8 mouse cellular contexts compared by ENCODE assay signal in the genomic region with DNA sequence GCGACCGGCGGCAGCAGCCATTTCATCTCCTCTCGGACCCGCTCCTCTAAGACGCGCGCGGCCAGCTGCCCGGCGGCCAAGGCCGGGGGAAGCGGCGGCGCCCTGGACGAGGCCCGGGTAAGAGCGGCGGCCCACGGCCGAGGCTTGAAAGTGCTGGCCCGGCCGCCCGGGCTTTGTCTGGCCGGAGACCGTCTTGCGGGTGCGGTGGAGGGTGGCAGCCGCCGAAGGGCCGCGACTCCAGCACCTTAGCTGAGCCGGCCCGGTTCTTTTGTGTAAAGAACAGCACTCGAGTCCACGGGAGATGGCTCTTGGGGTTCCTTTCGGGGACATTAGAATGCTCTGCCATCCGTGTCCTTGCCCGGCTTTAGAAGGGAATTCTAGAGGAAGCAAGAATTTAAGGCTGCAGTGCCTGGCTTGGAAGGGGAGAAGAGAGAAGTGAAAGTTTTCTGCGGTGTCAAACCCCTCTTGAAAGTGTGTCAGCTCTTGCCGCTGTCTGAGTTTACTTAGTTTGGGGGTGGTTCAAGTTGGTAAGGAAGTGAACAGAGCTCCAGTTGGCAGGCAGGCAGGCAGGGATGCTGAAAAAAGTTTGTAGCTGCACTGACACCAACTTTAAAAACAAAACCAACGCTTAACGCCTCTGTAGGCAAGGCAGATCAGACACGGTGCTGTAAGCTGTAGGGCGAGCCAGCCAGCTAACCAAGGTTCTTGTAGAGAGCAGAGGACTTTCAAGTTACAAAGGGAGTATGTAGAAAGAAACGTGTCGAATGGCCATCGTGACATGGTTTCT. TPM values are rescaled to one million over a fixed set of nuclear protein-coding genes. Genes with fewer than 3 reads are reported as not detected.
DNase-seq lines count a peak whose midpoint lies in the region; ATAC-seq and TF ChIP-seq lines count a peak whose summit lies in the region.

No protein-coding gene starts in this region.

- dilution Hi-C loops in CH12.LX (cut with MboI; ENCODE audit: extremely low pct_ligation_motif_present, extremely low pct_unique_long_range_greater_than_20kb, low sequenced_read_pairs), result no loop called here

- peak overlapping the region; percentile 79 for H3K9ac ChIP-seq in CH12.LX (ENCODE audit: insufficient read depth, low read depth)
- peak overlapping the region; percentile 98 for H3K9ac ChIP-seq in forebrain, embryonic 14.5 days (ENCODE audit: low read length)
- peak overlapping the region; percentile 96 for H3K9ac ChIP-seq in neural tube, embryonic 15.5 days (replicated peaks)

- no peaks in the 10 kb centered on the region for H3K36me3 ChIP-seq in CH12.LX (replicated peaks in 1 of 2; ENCODE audit: control insufficient read depth in 1 of 2, insufficient read depth in 1 of 2, low read length in 1 of 2)
- no peaks in the 10 kb centered on the region for H3K36me3 ChIP-seq in forebrain, embryonic 14.5 days (ENCODE audit: control insufficient read depth, insufficient read depth, low read length)
- H3K36me3 ChIP-seq in neural tube, embryonic 15.5 days, result no peaks in the 10 kb centered on the region

- H3K9me3 ChIP-seq in CH12.LX (replicated peaks; ENCODE audit: low read length), result no peaks in the 10 kb centered on the region
- H3K9me3 ChIP-seq in forebrain, embryonic 14.5 days (replicated peaks; ENCODE audit: control insufficient read depth, low read length), result no peaks in the 10 kb centered on the region
- H3K9me3 ChIP-seq in neural tube, embryonic 15.5 days (replicated peaks), result no peaks in the 10 kb centered on the region

- no peak for TF ChIP-seq RAD21 in CH12.LX (IDR thresholded peaks at IDR 0.05; ENCODE audit: low read depth, low read length)

- no peak for TF ChIP-seq CTCF in CH12.LX (conservative IDR thresholded peaks at IDR 0.05 in 1 of 2, IDR thresholded peaks at IDR 0.05 in 1 of 2; ENCODE audit: low read depth in 2 of 2, low read length in 2 of 2)
- TF ChIP-seq CTCF in lung, adult 2 months (IDR thresholded peaks at IDR 0.05; ENCODE audit: insufficient read depth, low read length), result no peak

- in situ Hi-C loops in CH12.LX (cut with MboI; ENCODE audit: low pct_ligation_motif_present, low pct_unique_long_range_greater_than_20kb, low sequenced_read_pairs), result loop anchor here (25.0 kb wide), 1 partner anchor 1356 kb away; a partner anchor contains a TSS

- H3K4me3 ChIP-seq in CH12.LX (replicated peaks in 1 of 3; ENCODE audit: low read depth in 2 of 3, low read length in 2 of 3, poor library complexity in 1 of 3), result peak overlapping the region; percentile 67 to 83 (median 71)
- peak overlapping the region; percentile 96 for H3K4me3 ChIP-seq in forebrain, embryonic 14.5 days (ENCODE audit: low read depth, low read length)
- H3K4me3 ChIP-seq in lung, adult 2 months (replicated peaks; ENCODE audit: extremely low read depth, low read depth, low read length), result peak overlapping the region; percentile 74
- peak overlapping the region; percentile 88 for H3K4me3 ChIP-seq in neural tube, embryonic 15.5 days (replicated peaks)

- ATAC-seq in forebrain, embryonic 14.5 days, result peak; percentile 66
- ATAC-seq in neural tube, embryonic 15.5 days (ENCODE audit: low FRiP score), result peak; percentile 76; the same call in 1 of the 2 replicates

- no peaks in the 10 kb centered on the region for H3K27me3 ChIP-seq in CH12.LX (replicated peaks)
- no peaks in the 10 kb centered on the region for H3K27me3 ChIP-seq in forebrain, embryonic 14.5 days (replicated peaks; ENCODE audit: control insufficient read depth, insufficient read depth, low read length)
- H3K27me3 ChIP-seq in neural tube, embryonic 15.5 days (replicated peaks), result no peaks in the 10 kb centered on the region

- DNase-seq in CH12.LX (ENCODE audit: extremely low read depth), result peak; percentile 86
- DNase-seq in brain, embryonic 18.5 days (ENCODE audit: low read depth, low spot score), result peak; percentile 12
- DNase-seq in forebrain, embryonic 14.5 days (ENCODE audit: low spot score), result peak; percentile 49
- peak; percentile 48 to 63 for DNase-seq in heart, postnatal 14 days
- DNase-seq in large intestine, adult 2 months (ENCODE audit: low read depth, low spot score), result peak; percentile 36
- DNase-seq in lung, adult 2 months, result peak; percentile 75
- peak; percentile 40 to 71 for DNase-seq in thymus, adult 18-20 months

- H3K4me2 ChIP-seq in CH12.LX (ENCODE audit: insufficient read depth, low read depth, poor library complexity, severe bottlenecking), result peak overlapping the region; percentile 72
- H3K4me2 ChIP-seq in forebrain, embryonic 14.5 days (ENCODE audit: low read length), result peak overlapping the region; percentile 61
- H3K4me2 ChIP-seq in neural tube, embryonic 15.5 days, result peak overlapping the region; percentile 79

- peaks cover 0 to 20% of the 10 kb centered on the region in 2 experiments; a peak in 2 of 4 replicates for H3K4me1 ChIP-seq in CH12.LX (ENCODE audit: control insufficient read depth in 1 of 2, insufficient read depth in 2 of 2)
- peaks cover 9% of the 10 kb centered on the region for H3K4me1 ChIP-seq in forebrain, embryonic 14.5 days (ENCODE audit: control insufficient read depth, insufficient read depth, low read length)
- H3K4me1 ChIP-seq in lung, adult 2 months (ENCODE audit: control insufficient read depth, insufficient read depth, low read length), result peaks cover 2% of the 10 kb centered on the region
- H3K4me1 ChIP-seq in neural tube, embryonic 15.5 days, result peaks cover 25% of the 10 kb centered on the region

- TF ChIP-seq POLR2A in CH12.LX (IDR thresholded peaks at IDR 0.05; ENCODE audit: low read depth, low read length), result peak; percentile 57
- no peak for TF ChIP-seq POLR2A in lung, adult 2 months (IDR thresholded peaks at IDR 0.05; ENCODE audit: borderline replicate concordance, extremely low read depth, low read depth, low read length)

- TF ChIP-seq EP300 in CH12.LX (IDR thresholded peaks at IDR 0.05; ENCODE audit: low read length), result peak; percentile 88

- intact Hi-C loops in heart, postnatal 14 days (cut with DNase I), result loop anchor here (5.0 kb wide), 4 partner anchors 54 to 151 kb away; a partner anchor contains a TSS

- H3K27ac ChIP-seq in CH12.LX (ENCODE audit: insufficient read depth, low read depth), result peak overlapping the region; percentile 61
- H3K27ac ChIP-seq in forebrain, embryonic 14.5 days (ENCODE audit: low read depth, low read length), result peak overlapping the region; percentile 98
- H3K27ac ChIP-seq in neural tube, embryonic 15.5 days (replicated peaks), result peak overlapping the region; percentile 99

- H3K79me2 ChIP-seq in CH12.LX (replicated peaks; ENCODE audit: control insufficient read depth, extremely low read depth, insufficient read depth, poor library complexity, severe bottlenecking), result peaks cover 22% of the 10 kb centered on the region; the same call in 1 of the 2 replicates

- WGBS in forebrain, embryonic 14.5 days, result under 1% methylated on average over 48 of the region's 48 CpGs
- WGBS in large intestine, adult 2 months, result under 1% methylated on average over 48 of the region's 48 CpGs
- under 1% methylated on average over 48 of the region's 48 CpGs for WGBS in lung, adult 2 months
- under 1% methylated on average over 48 of the region's 48 CpGs for WGBS in neural tube, embryonic 15.5 days

TF ChIP-seq in CH12.LX, 34 proteins besides CTCF, POLR2A, EP300 and RAD21 (continues in another document):
- TF ChIP-seq TBP (conservative IDR thresholded peaks at IDR 0.05; ENCODE audit: low read depth, low read length) (peak; percentile 81; the same call in 1 of the 2 replicates), MAZ (IDR thresholded peaks at IDR 0.05; ENCODE audit: low read depth, low read length) (no peak), JUN (IDR thresholded peaks at IDR 0.05; ENCODE audit: insufficient read depth, low read depth, low read length) (peak; percentile 17; the same call in 1 of the 2 replicates), POLR2AphosphoS2 (IDR thresholded peaks at IDR 0.05; ENCODE audit: low read depth, low read length) (no peak), KAT2A (IDR thresholded peaks at IDR 0.05; ENCODE audit: insufficient replicate concordance, low read length) (no peak), TCF12 (IDR thresholded peaks at IDR 0.05; ENCODE audit: low read depth, low read length) (peak; percentile 58; the same call in 1 of the 2 replicates), PAX5 (IDR thresholded peaks at IDR 0.05; ENCODE audit: low read length) (no peak), MEF2A (IDR thresholded peaks at IDR 0.05; ENCODE audit: borderline replicate concordance, low read depth, low read length) (peak; percentile 70), E2F4 (IDR thresholded peaks at IDR 0.05; ENCODE audit: insufficient replicate concordance, low read depth, low read length) (0 out of 2 replicates have a peak, but pooled peaks have one; percentile 32), USF2 (conservative IDR thresholded peaks at IDR 0.05; ENCODE audit: low read depth, low read length) (no peak)

RNA-seq across cellular contexts. Expression of a gene that starts 0.8 kb away (rescaled TPM):
- total RNA-seq in CH12.LX (2012; rRNA removed) (6.5 and 7.3 TPM in 2 replicates), CH12.LX (2014; rRNA removed) (6.9 and 7.6 TPM in 2 replicates)
- 8.6 and 10.3 TPM in 2 replicates for polyA plus RNA-seq in CH12.LX (2012; ENCODE audit: insufficient read length, low read depth)
- 12.8 and 13.3 TPM in 2 replicates for polyA plus RNA-seq in forebrain, embryonic 14.5 days (2014; fragmentation: Nextera tagmentation; extraction: Ambion mirVana)
- total RNA-seq in heart, postnatal 14 days (2021), result 10 to 100 TPM; 23.7 to 23.8 TPM
- 3.8 and 7.3 TPM in 2 replicates for polyA plus RNA-seq in large intestine, adult 2 months (2012; rRNA removed)
- polyA plus RNA-seq in lung, adult 2 months (2012; rRNA removed), result 8.7 and 17.2 TPM in 2 replicates
- polyA plus RNA-seq in neural tube, embryonic 15.5 days (2015; fragmentation: Nextera tagmentation; extraction: Ambion mirVana), result 8.3 and 8.5 TPM in 2 replicates

RNA-seq across cellular contexts. Expression of a gene that starts 10.5 kb away (rescaled TPM):
- 15.2 and 19.5 TPM in 2 replicates for total RNA-seq in CH12.LX (2012; rRNA removed)
- 25.4 and 28.5 TPM in 2 replicates for total RNA-seq in CH12.LX (2014; rRNA removed)
- 20.8 and 23.5 TPM in 2 replicates for polyA plus RNA-seq in CH12.LX (2012; ENCODE audit: insufficient read length, low read depth)
- polyA plus RNA-seq in forebrain, embryonic 14.5 days (2014; fragmentation: Nextera tagmentation; extraction: Ambion mirVana), result 32.4 and 37.2 TPM in 2 replicates
- total RNA-seq in heart, postnatal 14 days (2021), result 10 to 100 TPM; 52.8 to 55.6 TPM
- 5.6 and 12.3 TPM in 2 replicates for polyA plus RNA-seq in large intestine, adult 2 months (2012; rRNA removed)
- polyA plus RNA-seq in lung, adult 2 months (2012; rRNA removed), result 5.9 and 6.3 TPM in 2 replicates
- polyA plus RNA-seq in neural tube, embryonic 15.5 days (2015; fragmentation: Nextera tagmentation; extraction: Ambion mirVana), result 45.4 and 51.6 TPM in 2 replicates

RNA-seq across cellular contexts. Expression of a gene that starts 43.8 kb away (rescaled TPM):
- 0.17 and 0.21 TPM in 2 replicates for total RNA-seq in CH12.LX (2012; rRNA removed)
- 0.05 TPM in 1 of 2 replicates, not detected in the other for total RNA-seq in CH12.LX (2014; rRNA removed)
- 0.35 and 0.49 TPM in 2 replicates for polyA plus RNA-seq in CH12.LX (2012; ENCODE audit: insufficient read length, low read depth)
- 0.59 and 0.83 TPM in 2 replicates for polyA plus RNA-seq in forebrain, embryonic 14.5 days (2014; fragmentation: Nextera tagmentation; extraction: Ambion mirVana)
- under 1 TPM; 0.68 to 0.86 TPM for total RNA-seq in heart, postnatal 14 days (2021)
- polyA plus RNA-seq in large intestine, adult 2 months (2012; rRNA removed), result 1.1 and 2.0 TPM in 2 replicates
- polyA plus RNA-seq in lung, adult 2 months (2012; rRNA removed), result 2.5 and 4.1 TPM in 2 replicates
- 1.9 and 2.2 TPM in 2 replicates for polyA plus RNA-seq in neural tube, embryonic 15.5 days (2015; fragmentation: Nextera tagmentation; extraction: Ambion mirVana)

Comparison
In these comparisons a context has a peak if more than half of its experiments do, and no peak if none do; other contexts are left out.
1. Peak in every context shown above with its lines: DNase-seq, ATAC-seq, H3K4me3 ChIP-seq and H3K27ac ChIP-seq.
2. DNase-seq: peak in every context shown above with its lines; median percentile 86 in CH12.LX; 75 in lung, adult 2 months; 56 in heart, postnatal 14 days; 56 in thymus, adult 18-20 months; 49 in forebrain, embryonic 14.5 days; 36 in large intestine, adult 2 months; 12 in brain, embryonic 18.5 days.